23 mouse cellular contexts compared by ENCODE assay signal in the genomic region with DNA sequence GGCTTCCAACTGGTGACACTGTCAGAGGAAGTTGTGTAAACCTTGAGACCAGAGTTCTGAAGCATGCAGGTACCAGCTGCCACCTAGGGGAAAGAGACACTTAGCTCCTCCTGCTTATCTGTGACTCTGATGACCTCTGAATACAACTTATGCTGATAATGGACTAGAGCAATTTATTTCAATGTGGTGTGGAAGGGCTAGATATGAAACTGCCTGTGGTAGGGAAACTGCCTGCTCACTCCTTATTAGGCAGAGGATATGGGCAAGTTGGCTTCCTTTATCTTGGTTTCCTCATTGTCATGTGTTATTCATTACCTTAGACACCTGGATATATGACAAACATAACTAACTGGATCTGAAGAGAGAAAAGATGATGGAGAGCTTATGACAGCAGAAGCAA. TPM values are rescaled to one million over a fixed set of nuclear protein-coding genes. Genes with fewer than 3 reads are reported as not detected.
"Had no signal": no experiment of that assay in that cellular context is flagged by ENCODE, and none has a peak within 500 bp of the region (broad histone marks: within the 10 kb centered on the region; RNA-seq: fewer than 3 reads in every experiment).

No protein-coding gene starts in this region.

- DNase-seq: kidney, adult 2 months; kidney, postnatal 14 days; lung, adult 2 months; lung, postnatal 36 days; retina, postnatal 1 day; right cerebral cortex, postnatal 14 days; thymus, postnatal 36 days had no signal

- H3K9me3 ChIP-seq: kidney, embryonic 15.5 days; limb, embryonic 10.5 days; neural tube, embryonic 13.5 days had no signal

- H3K36me3 ChIP-seq: kidney, embryonic 15.5 days; limb, embryonic 10.5 days; neural tube, embryonic 13.5 days had no signal

- H3K4me2 ChIP-seq: kidney, embryonic 15.5 days; midbrain, embryonic 11.5 days; neural tube, embryonic 13.5 days had no signal

- ATAC-seq: lung, postnatal 0 days; midbrain, embryonic 16.5 days had no signal

- H3K27me3 ChIP-seq: kidney, embryonic 15.5 days; neural tube, embryonic 13.5 days had no signal

- H3K4me1 ChIP-seq: kidney, embryonic 15.5 days; limb, embryonic 10.5 days; neural tube, embryonic 13.5 days had no signal

- H3K9ac ChIP-seq: kidney, embryonic 15.5 days; neural tube, embryonic 13.5 days had no signal

- H3K27ac ChIP-seq: kidney, embryonic 15.5 days; limb, embryonic 10.5 days; neural tube, embryonic 13.5 days had no signal

- H3K4me3 ChIP-seq: kidney, embryonic 15.5 days; limb, embryonic 10.5 days; neural tube, embryonic 13.5 days had no signal

RNA-seq across cellular contexts. Expression of gene Spata31d1c, which starts 44.0 kb away (rescaled TPM):
- total RNA-seq: layer of hippocampus, adult 8-10 months; layer of hippocampus, postnatal 14 days; left cerebral cortex, adult 18-20 months; left cerebral cortex, postnatal 10 days; megakaryocyte, adult 5-6 weeks had no signal
- polyA plus RNA-seq: kidney, adult 2 months; kidney, embryonic 15.5 days; large intestine, adult 2 months; limb, embryonic 10.5 days; limb, embryonic 14.5 days; lung, adult 2 months; lung, postnatal 0 days; midbrain, embryonic 11.5 days; midbrain, embryonic 16.5 days; neural tube, embryonic 13.5 days; spleen, adult 2 months; stomach, embryonic 16.5 days; thymus, postnatal 0 days had no signal
